Mouse (Mus musculus): ENCODE measurements around the gene Lpar2. TPM values are rescaled to one million over a fixed set of nuclear protein-coding genes. Genes with fewer than 3 reads are reported as not detected.

The Lpar2 gene
- total and polyA plus RNA-seq, 3 experiments = 0.77 to 2.8 TPM; not detected in 1

DNA sequence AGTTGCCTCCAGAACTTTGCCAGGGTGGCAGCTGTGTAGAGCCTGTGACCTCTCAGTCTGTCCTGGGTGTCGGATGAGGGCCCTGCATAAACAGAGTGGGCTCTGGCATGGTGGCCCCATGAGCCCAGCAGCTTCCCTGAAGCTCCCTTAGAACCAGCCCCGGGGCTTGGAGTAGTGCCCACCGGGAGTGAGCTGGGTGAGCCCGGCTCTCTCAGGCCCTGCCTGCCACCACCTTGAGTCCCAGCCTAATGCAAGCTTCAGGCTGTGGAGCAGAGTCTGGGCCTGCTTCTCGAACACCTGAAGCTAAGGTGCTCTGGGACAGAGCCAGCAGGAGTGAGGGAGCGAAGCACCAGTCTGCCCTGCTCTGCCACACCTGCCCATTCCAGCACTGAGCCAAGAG is 48.7 kb downstream of the Lpar2 start:
- no peak overlapping the region for H3K27ac ChIP-seq (ENCODE audit: control insufficient read depth, low read depth, low read length)
- H3K4me1 ChIP-seq (ENCODE audit: control insufficient read depth in 1 of 2, insufficient read depth in 2 of 2, low read length in 2 of 2) = peaks cover 0 to 5% of the 10 kb centered on the region in 2 experiments; a peak in 2 of 4 replicates
- no peak for DNase-seq (ENCODE audit: low read depth, low spot score)
- no peaks in the 10 kb centered on the region for H3K79me2 ChIP-seq (ENCODE audit: control insufficient read depth, insufficient read depth, low read length, poor library complexity)
- TF ChIP-seq ZNF384 (IDR thresholded peaks at IDR 0.05; ENCODE audit: low read depth, low read length) = no peak
- TF ChIP-seq MAZ (IDR thresholded peaks at IDR 0.05; ENCODE audit: low read depth, low read length) = no peak
- no peak for TF ChIP-seq CHD1 (IDR thresholded peaks at IDR 0.05; ENCODE audit: low read depth, low read length)
- TF ChIP-seq NELFE (IDR thresholded peaks at IDR 0.05; ENCODE audit: low read depth, low read length) = no peak
- TF ChIP-seq MAX (IDR thresholded peaks at IDR 0.05; ENCODE audit: low read length) = no peak
- TF ChIP-seq ZKSCAN1 (IDR thresholded peaks at IDR 0.05; ENCODE audit: low read depth, low read length) = no peak
- no peak for TF ChIP-seq CTCF (IDR thresholded peaks at IDR 0.05 in 2 of 3, conservative IDR thresholded peaks at IDR 0.05 in 1 of 3; ENCODE audit: control insufficient read depth in 1 of 3, insufficient read depth in 1 of 3, low read depth in 2 of 3, low read length in 3 of 3, poor library complexity in 1 of 3, severe bottlenecking in 1 of 3)
- TF ChIP-seq KAT2A (conservative IDR thresholded peaks at IDR 0.05; ENCODE audit: low read depth, low read length) = no peak
- no peak for TF ChIP-seq BHLHE40 (IDR thresholded peaks at IDR 0.05; ENCODE audit: borderline replicate concordance, low read depth, low read length)
- no peak for TF ChIP-seq NRF1 (IDR thresholded peaks at IDR 0.05; ENCODE audit: insufficient read depth, low read depth, low read length, poor library complexity, severe bottlenecking)
- TF ChIP-seq ELF1 (IDR thresholded peaks at IDR 0.05; ENCODE audit: low read depth, low read length) = no peak
- TF ChIP-seq RCOR1 (IDR thresholded peaks at IDR 0.05; ENCODE audit: low read depth, low read length) = no peak
- TF ChIP-seq MYB (IDR thresholded peaks at IDR 0.05; ENCODE audit: low read depth, low read length) = no peak
- no peak for TF ChIP-seq JUND (IDR thresholded peaks at IDR 0.05; ENCODE audit: low read depth, low read length)
- no peak for TF ChIP-seq MEF2A (IDR thresholded peaks at IDR 0.05; ENCODE audit: extremely low read depth, insufficient replicate concordance, low read depth, low read length, poor library complexity, severe bottlenecking)
- no peaks in the 10 kb centered on the region for H3K9me3 ChIP-seq (replicated peaks; ENCODE audit: insufficient read depth, low read length)
- no peak overlapping the region for H3K9ac ChIP-seq (ENCODE audit: control insufficient read depth, low read depth, low read length, poor library complexity, severe bottlenecking)
- H3K4me3 ChIP-seq (ENCODE audit: control insufficient read depth in 1 of 2, insufficient read depth in 1 of 2, low read depth in 2 of 2, low read length in 2 of 2) = no peak overlapping the region
- no peaks in the 10 kb centered on the region for H3K36me3 ChIP-seq (ENCODE audit: control insufficient read depth in 1 of 2, insufficient read depth in 2 of 2, low read length in 2 of 2)
- no peaks in the 10 kb centered on the region for H3K27me3 ChIP-seq (ENCODE audit: control insufficient read depth in 1 of 2, insufficient read depth in 2 of 2, low read length in 2 of 2)

DNA sequence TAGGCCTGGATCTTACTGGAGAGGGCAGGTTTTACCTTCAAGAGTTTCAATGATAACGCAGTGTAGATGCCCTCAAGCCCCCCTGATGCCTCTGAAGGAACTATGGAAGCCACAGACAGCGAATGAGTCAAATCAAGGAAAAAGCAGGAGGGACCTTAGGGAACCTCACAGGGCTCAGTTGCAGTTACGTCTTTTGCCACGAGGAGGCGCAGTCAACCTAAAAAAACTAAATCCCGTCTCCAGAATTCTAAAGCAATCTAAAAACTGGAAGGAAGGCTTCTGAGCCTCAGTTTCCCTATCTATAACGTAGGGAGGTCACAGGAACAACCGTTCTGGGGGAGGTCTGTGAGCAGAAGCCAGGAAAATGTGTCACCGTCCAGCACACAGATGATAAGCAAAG is 51.9 kb downstream of the Lpar2 start:
- TF ChIP-seq POLR2A (IDR thresholded peaks at IDR 0.05; ENCODE audit: control insufficient read depth in 1 of 2, insufficient read depth in 1 of 2, low read depth in 1 of 2, low read length in 2 of 2, poor library complexity in 1 of 2) (no peak), ZNF384 (IDR thresholded peaks at IDR 0.05; ENCODE audit: low read depth, low read length) (peak; percentile 63), SMC3 (IDR thresholded peaks at IDR 0.05; ENCODE audit: low read depth, low read length) (peak; percentile 91), CTCF (IDR thresholded peaks at IDR 0.05 in 2 of 3, conservative IDR thresholded peaks at IDR 0.05 in 1 of 3; ENCODE audit: control insufficient read depth in 1 of 3, insufficient read depth in 1 of 3, low read depth in 2 of 3, low read length in 3 of 3, poor library complexity in 1 of 3, severe bottlenecking in 1 of 3) (peak; percentile 71 to 89 (median 87)), SIN3A (IDR thresholded peaks at IDR 0.05; ENCODE audit: low read length) (peak; percentile 30; the same call in 1 of the 2 replicates), NRF1 (IDR thresholded peaks at IDR 0.05; ENCODE audit: insufficient read depth, low read depth, low read length, poor library complexity, severe bottlenecking) (no peak), ZC3H11A (IDR thresholded peaks at IDR 0.05; ENCODE audit: low read depth, low read length) (peak; percentile 90), RAD21 (IDR thresholded peaks at IDR 0.05; ENCODE audit: low read depth, low read length) (peak; percentile 90)
- no peak overlapping the region for H3K4me3 ChIP-seq (ENCODE audit: control insufficient read depth in 1 of 2, insufficient read depth in 1 of 2, low read depth in 2 of 2, low read length in 2 of 2)
- H3K79me2 ChIP-seq (ENCODE audit: control insufficient read depth, insufficient read depth, low read length, poor library complexity) = no peaks in the 10 kb centered on the region
- peak; percentile 71 for DNase-seq (ENCODE audit: low read depth, low spot score)
- no peaks in the 10 kb centered on the region for H3K4me1 ChIP-seq (ENCODE audit: control insufficient read depth in 1 of 2, insufficient read depth in 2 of 2, low read length in 2 of 2)
- no peaks in the 10 kb centered on the region for H3K36me3 ChIP-seq (ENCODE audit: control insufficient read depth in 1 of 2, insufficient read depth in 2 of 2, low read length in 2 of 2)
- no peaks in the 10 kb centered on the region for H3K9me3 ChIP-seq (replicated peaks; ENCODE audit: insufficient read depth, low read length)
- H3K27me3 ChIP-seq (ENCODE audit: control insufficient read depth in 1 of 2, insufficient read depth in 2 of 2, low read length in 2 of 2) = no peaks in the 10 kb centered on the region
- no peak overlapping the region for H3K27ac ChIP-seq (ENCODE audit: control insufficient read depth, low read depth, low read length)
- H3K9ac ChIP-seq (ENCODE audit: control insufficient read depth, low read depth, low read length, poor library complexity, severe bottlenecking) = no peak overlapping the region

Data from MEL (cell line).